Mouse (Mus musculus) testis, adult 2 months (tissue): ENCODE measurements at regions not wholly inside any gene's neighbourhood (a gene's known extent, or its start where the extent isn't known, plus 50 kb on each side); places are given as distances from the start of the nearest gene placed in this dataset.

Experiments
- H3K27ac ChIP-seq: fragments of 200-500 bp; 2 replicates; pipeline ENCODE4 v1.5.1; 2012; ENCODE audit warnings: low read depth, low read length; ENCODE audit not compliant: control insufficient read depth, insufficient read depth
- H3K27me3 ChIP-seq: fragments of 200-500 bp; 2 replicates; pipeline ENCODE4 v1.6.1; 2012; ENCODE audit warnings: mild to moderate bottlenecking, low read length, moderate library complexity; ENCODE audit not compliant: control insufficient read depth, insufficient read depth
- H3K36me3 ChIP-seq: fragments of 200-500 bp; 2 replicates; pipeline ENCODE4 v1.6.1; 2012; ENCODE audit warnings: mild to moderate bottlenecking, low read length; ENCODE audit not compliant: control insufficient read depth, insufficient read depth
- H3K4me1 ChIP-seq: fragments of 200-500 bp; 2 replicates; pipeline ENCODE4 v1.6.1; 2012; ENCODE audit warnings: low read length; ENCODE audit not compliant: control insufficient read depth, insufficient read depth
- H3K4me3 ChIP-seq: fragments of 200-500 bp; 2 replicates; pipeline ENCODE4 v1.5.1; 2012; ENCODE audit warnings: low read depth, mild to moderate bottlenecking, low read length, moderate library complexity, mixed read lengths; ENCODE audit not compliant: control insufficient read depth
- CTCF ChIP-seq: fragments of 200-500 bp; IDR thresholded peaks from 2 replicates; pipeline ENCODE4 v1.5.1; 2012; ENCODE audit warnings: low read depth, mild to moderate bottlenecking, inconsistent platforms, low read length, moderate library complexity; ENCODE audit not compliant: control insufficient read depth, insufficient read depth, insufficient replicate concordance
- POLR2A ChIP-seq: fragments of 200-500 bp; IDR thresholded peaks from 2 replicates; pipeline ENCODE4 v1.6.1; 2012; ENCODE audit warnings: low read depth, mild to moderate bottlenecking, inconsistent platforms, low read length, moderate library complexity; ENCODE audit not compliant: control insufficient read depth

GRCm38 (mm10) chr14:19131532-19131931, 237.5 kb upstream of the Ube2e2 start:
- H3K27me3 ChIP-seq: no peaks in the 10 kb centered on the region
- no peak for TF ChIP-seq POLR2A
- TF ChIP-seq CTCF: no peak
- no peak overlapping the region for H3K4me3 ChIP-seq
- no peak overlapping the region for H3K27ac ChIP-seq
- no peaks in the 10 kb centered on the region for H3K36me3 ChIP-seq
- H3K4me1 ChIP-seq: no peaks in the 10 kb centered on the region
